Mouse (Mus musculus) hindbrain, embryonic 13.5 days (tissue): Measurements from ENCODE around the gene Gm14401. TPM values are rescaled to one million over a fixed set of nuclear protein-coding genes. Genes with fewer than 3 reads are reported as not detected.
"Not testable (repeated sequence)": the region's sequence is repeated elsewhere in the genome, so short reads cannot be mapped to it uniquely, and the experiment has no call there.

Experiments used
- ATAC-seq: fragments of 200-750 bp; cut with Nextera tagmentation; 2 replicates; pipeline ENCODE4 v1.8.0; 2017; ENCODE audit warnings: moderate TSS enrichment; ENCODE audit not compliant: low FRiP score
- H3K27ac ChIP-seq: fragments of 300-500 bp; sonication (generic); 2 replicates; pipeline ENCODE4 v1.5.1; 2015; ENCODE audit warnings: inconsistent platforms, mild to moderate bottlenecking, moderate library complexity
- H3K27me3 ChIP-seq: fragments of 300-500 bp; sonication (generic); 2 replicates; pipeline ENCODE4 v1.6.1; 2015; ENCODE audit warnings: mild to moderate bottlenecking, inconsistent platforms
- H3K36me3 ChIP-seq: fragments of 300-500 bp; sonication (generic); 2 replicates; pipeline ENCODE4 v1.6.1; 2015; ENCODE audit warnings: mild to moderate bottlenecking, inconsistent platforms
- H3K4me1 ChIP-seq: fragments of 300-500 bp; sonication (generic); replicated peaks from 2 replicates; pipeline ENCODE4 v1.6.1; 2015; ENCODE audit warnings: inconsistent platforms
- H3K4me2 ChIP-seq: fragments of 300-500 bp; sonication (generic); 2 replicates; pipeline ENCODE4 v1.6.1; 2015; ENCODE audit warnings: inconsistent platforms, mild to moderate bottlenecking, moderate library complexity
- H3K4me3 ChIP-seq: fragments of 300-500 bp; sonication (generic); 2 replicates; pipeline ENCODE4 v1.5.1; 2015; ENCODE audit warnings: mild to moderate bottlenecking, inconsistent platforms
- H3K9ac ChIP-seq: fragments of 300-500 bp; sonication (generic); 2 replicates; pipeline ENCODE4 v1.6.1; 2015; ENCODE audit warnings: mild to moderate bottlenecking, inconsistent platforms
- H3K9me3 ChIP-seq: fragments of 300-500 bp; sonication (generic); 2 replicates; pipeline ENCODE4 v1.6.1; 2016; ENCODE audit warnings: inconsistent platforms
- WGBS: fragments of 180-500 bp; shearing (Covaris S2); methylation state at CpG from one replicate; pipeline ENCODE4 v1.1.7; 2015; 5-methylcytosine and 5-hydroxymethylcytosine counted together
- polyA plus RNA-seq: library from polyadenylated mRNA; unstranded; fragments of >200 nt; fragmentation: Nextera tagmentation; extraction: Ambion mirVana; gene quantifications from 2 replicates; pipeline ENCODE4 v1.2.1, GENCODE M21; 2015

The Gm14401 gene
- not detected in 2 replicates for polyA plus RNA-seq

DNA sequence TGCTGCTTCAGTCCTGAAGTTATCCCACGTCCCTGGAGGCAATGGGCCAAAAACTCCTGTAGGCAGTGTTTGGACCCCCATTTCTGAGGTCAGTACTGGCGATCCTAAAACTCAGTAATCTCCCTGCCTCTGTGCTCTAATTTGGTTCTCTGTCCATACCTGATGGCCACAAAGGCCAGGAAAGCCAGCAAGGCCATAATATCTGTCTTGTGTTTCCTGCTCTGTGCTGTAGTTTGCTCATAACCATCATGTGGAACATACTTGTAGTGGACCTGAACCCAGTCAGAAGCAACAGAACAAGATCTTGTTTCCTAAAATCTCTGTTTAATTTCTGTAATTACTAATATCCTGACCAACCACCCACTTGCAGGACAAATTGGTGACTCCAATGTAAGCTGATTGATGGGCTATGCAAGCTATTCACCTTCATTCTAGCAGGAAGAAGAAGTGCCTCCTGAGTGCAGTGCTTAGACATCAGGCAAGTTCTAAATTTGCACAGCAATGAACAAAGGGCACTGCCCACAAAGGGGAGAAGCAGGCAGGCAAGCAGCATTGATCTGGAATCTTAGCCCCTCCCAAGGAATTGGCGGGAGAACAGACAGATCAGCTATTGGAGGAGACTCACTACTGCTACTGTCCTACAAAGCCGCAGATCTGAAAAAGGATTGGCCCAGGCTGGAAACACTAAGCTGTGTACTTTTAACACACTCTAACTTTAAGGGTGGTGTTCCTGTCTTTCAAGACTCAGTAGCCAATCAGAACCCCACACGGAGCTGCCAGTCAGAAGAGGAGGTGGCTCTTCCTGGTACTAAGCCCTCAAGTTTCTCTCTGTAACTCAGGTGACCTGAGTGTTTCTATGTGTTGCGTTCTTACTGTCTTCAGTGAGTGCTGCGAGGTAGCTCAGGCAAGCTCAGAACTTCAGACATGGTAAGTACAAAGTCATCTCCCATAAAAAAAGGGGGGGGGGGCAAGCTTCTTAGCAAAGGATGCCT, at the start of gene Gm14401:
TSS of gene Gm14401 (plus strand) at position 889 of the 992 bp plus-strand sequence.
- H3K27me3 ChIP-seq, H3K4me1 ChIP-seq, H3K36me3 ChIP-seq, H3K27ac ChIP-seq, H3K9me3 ChIP-seq, H3K4me2 ChIP-seq, H3K9ac ChIP-seq, H3K4me3 ChIP-seq, ATAC-seq: not testable (repeated sequence)
- 72% methylated on average over 7 of the region's 7 CpGs for WGBS

DNA sequence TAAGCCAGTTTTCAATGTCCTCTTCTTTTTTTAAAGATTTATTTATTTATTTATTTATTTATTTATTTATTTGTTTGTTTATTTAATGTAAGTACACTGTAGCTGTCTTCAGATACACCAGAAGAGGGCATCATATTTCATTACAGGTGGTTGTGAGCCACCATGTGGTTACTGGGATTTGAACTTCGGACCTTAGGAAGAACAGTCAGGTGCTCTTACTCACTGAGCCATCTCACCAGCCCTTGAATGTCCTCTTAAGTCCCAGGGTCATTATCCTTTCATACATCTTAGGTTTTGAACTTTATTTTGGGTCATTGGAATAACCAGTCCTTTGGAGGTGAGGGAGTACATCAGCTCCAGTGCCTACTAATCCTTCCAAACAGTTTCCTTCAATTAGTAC, 1.3 kb upstream of the Gm14401 start:
- not testable (repeated sequence) for H3K27me3 ChIP-seq, H3K4me3 ChIP-seq, H3K36me3 ChIP-seq, H3K4me1 ChIP-seq, H3K4me2 ChIP-seq, H3K27ac ChIP-seq, H3K9ac ChIP-seq, ATAC-seq, H3K9me3 ChIP-seq
- WGBS = 81% methylated on average over 1 of the region's 1 CpGs

DNA sequence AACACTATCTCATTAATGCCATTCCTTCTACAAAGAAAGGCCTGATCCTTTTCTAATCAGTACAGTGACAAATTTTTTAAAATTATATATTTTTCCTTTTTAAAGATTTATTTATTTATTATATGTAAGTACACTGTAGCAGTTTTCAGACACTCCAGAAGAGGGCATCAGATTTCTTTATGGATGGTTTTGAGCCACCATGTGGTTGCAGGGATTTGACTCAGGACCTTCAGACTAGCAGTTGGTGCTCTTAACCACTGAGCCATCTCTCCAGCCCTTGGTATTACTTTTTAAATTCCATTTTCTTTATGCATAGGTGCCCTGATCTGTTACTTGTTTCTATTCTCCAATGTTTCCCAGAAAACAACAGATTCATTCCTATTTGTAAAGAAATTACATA, 895 bp downstream of the Gm14401 start:
- not testable (repeated sequence) for H3K27ac ChIP-seq, H3K9ac ChIP-seq, H3K4me3 ChIP-seq, H3K27me3 ChIP-seq, ATAC-seq, H3K36me3 ChIP-seq, H3K4me1 ChIP-seq, H3K4me2 ChIP-seq, H3K9me3 ChIP-seq

DNA sequence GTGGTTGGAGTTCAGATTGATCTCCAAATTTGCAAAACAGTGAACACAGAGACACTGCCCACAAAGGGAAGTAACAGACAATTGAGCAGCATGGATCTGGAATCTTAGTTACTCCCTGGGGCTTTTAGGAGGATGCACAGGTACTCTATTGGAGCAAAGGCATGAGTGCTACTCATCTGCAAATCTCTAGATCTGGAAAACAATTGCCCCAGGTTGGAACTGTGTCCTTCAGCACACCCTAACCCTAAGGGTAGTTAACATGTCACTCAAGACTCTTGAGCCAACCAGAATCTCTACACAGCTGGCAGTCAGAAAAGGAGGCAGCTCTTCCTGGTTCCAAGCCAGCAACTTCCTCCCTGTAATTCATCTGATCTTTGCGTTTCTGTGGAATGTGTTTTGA, 5.7 kb downstream of the Gm14401 start:
- not testable (repeated sequence) for H3K9me3 ChIP-seq, H3K4me1 ChIP-seq, H3K9ac ChIP-seq, H3K27ac ChIP-seq, H3K27me3 ChIP-seq, H3K36me3 ChIP-seq, H3K4me3 ChIP-seq, ATAC-seq, H3K4me2 ChIP-seq
- WGBS = 90% methylated on average over 1 of the region's 1 CpGs

DNA sequence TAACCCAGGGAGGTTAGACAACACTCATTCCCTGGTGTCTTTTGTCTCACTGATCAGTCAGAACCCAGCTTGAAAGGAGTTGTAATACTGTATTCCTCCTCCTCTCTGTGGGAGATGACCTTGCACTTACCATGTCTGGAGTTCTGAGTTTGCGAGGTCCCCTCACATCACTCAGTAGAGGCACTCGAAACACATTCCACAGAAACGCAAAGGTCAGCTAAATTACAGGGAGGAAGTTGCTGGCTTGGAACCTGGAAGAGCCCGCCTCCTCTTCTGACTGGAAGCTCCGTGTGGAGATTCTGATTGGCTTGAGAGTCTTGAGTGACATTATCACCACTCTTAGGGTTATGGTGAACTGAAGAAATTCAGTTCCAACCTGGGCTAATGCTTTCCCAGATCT, 35.0 kb downstream of the Gm14401 start:
- 81% methylated on average over 5 of the region's 5 CpGs for WGBS
- not testable (repeated sequence) for H3K27ac ChIP-seq, H3K27me3 ChIP-seq, H3K4me3 ChIP-seq, H3K9me3 ChIP-seq, H3K36me3 ChIP-seq, ATAC-seq, H3K4me1 ChIP-seq, H3K4me2 ChIP-seq, H3K9ac ChIP-seq

DNA sequence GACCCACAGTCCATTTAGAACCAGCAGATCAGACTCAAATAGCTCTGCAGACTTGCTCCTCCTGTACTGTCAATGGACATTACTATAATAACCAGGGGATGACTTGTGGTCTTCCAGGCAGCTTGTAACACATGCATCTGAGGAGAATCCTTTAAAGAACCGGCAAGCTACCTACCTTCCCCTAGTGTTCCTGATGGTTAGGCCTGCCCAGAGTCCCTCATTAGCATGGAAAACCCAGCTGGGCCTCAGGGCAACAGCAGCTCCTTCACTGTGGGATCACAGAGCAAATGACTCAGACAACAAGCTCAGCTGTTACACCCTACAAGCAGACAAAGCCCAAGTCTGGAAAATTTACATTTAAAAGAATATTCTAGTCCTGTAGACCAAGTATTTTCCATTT, 55.0 kb downstream of the Gm14401 start:
- H3K9me3 ChIP-seq, H3K9ac ChIP-seq, H3K4me3 ChIP-seq, H3K36me3 ChIP-seq, H3K27ac ChIP-seq, H3K4me1 ChIP-seq, H3K27me3 ChIP-seq, ATAC-seq, H3K4me2 ChIP-seq: not testable (repeated sequence)
- WGBS = 35% methylated on average over 1 of the region's 1 CpGs

Other genes starting within 250 kb of the Gm14401 start
- gene Gm14408, start 243.2 kb upstream of the Gm14401 start, polyA plus RNA-seq = not detected in 2 replicates
- gene Gm14296, start 146.5 kb upstream of the Gm14401 start, polyA plus RNA-seq = 10.8 and 11.5 TPM in 2 replicates
- 5.6 and 7.4 TPM in 2 replicates for gene Gm14419, start 73.4 kb upstream of the Gm14401 start, polyA plus RNA-seq
- 33.5 and 35.8 TPM in 2 replicates for gene Gm14410, start 132.1 kb downstream of the Gm14401 start, polyA plus RNA-seq
- gene Gm14409, start 192.7 kb downstream of the Gm14401 start, polyA plus RNA-seq = not detected in 2 replicates
- gene Gm14412, start 250.0 kb downstream of the Gm14401 start, polyA plus RNA-seq = 0.21 and 0.31 TPM in 2 replicates